Mouse (Mus musculus) hindbrain, embryonic 16.5 days (tissue): Measurements from ENCODE around the gene E130114P18Rik. TPM values are rescaled to one million over a fixed set of nuclear protein-coding genes. Genes with fewer than 3 reads are reported as not detected.

Experiments used
- ATAC-seq: fragments of 200-750 bp; cut with Nextera tagmentation; 2 replicates; pipeline ENCODE4 v1.8.0; 2017; ENCODE audit warnings: moderate TSS enrichment, moderate library complexity
- H3K27ac ChIP-seq: fragments of 300-500 bp; sonication (generic); 2 replicates; pipeline ENCODE4 v1.5.1; 2014; ENCODE audit warnings: low read depth, mild to moderate bottlenecking, control low read depth, low read length, moderate library complexity
- H3K27me3 ChIP-seq: fragments of 300-500 bp; sonication (generic); replicated peaks from 2 replicates; pipeline ENCODE4 v1.6.1; 2014; ENCODE audit warnings: low read length; ENCODE audit not compliant: control insufficient read depth, insufficient read depth
- H3K36me3 ChIP-seq: fragments of 300-500 bp; sonication (generic); 2 replicates; pipeline ENCODE4 v1.6.1; 2014; ENCODE audit warnings: mild to moderate bottlenecking, low read length, moderate library complexity, mixed read lengths; ENCODE audit not compliant: control insufficient read depth, insufficient read depth
- H3K4me1 ChIP-seq: fragments of 300-500 bp; sonication (generic); 2 replicates; pipeline ENCODE4 v1.6.1; 2014; ENCODE audit warnings: low read depth, low read length; ENCODE audit not compliant: control insufficient read depth, insufficient read depth
- H3K4me2 ChIP-seq: fragments of 300-500 bp; sonication (generic); 2 replicates; pipeline ENCODE4 v1.6.1; 2014; ENCODE audit warnings: mild to moderate bottlenecking, low read length, control low read depth, moderate library complexity
- H3K4me3 ChIP-seq: fragments of 300-500 bp; sonication (generic); 2 replicates; pipeline ENCODE4 v1.5.1; 2014; ENCODE audit warnings: mild to moderate bottlenecking, low read length, control low read depth, moderate library complexity
- H3K9ac ChIP-seq: fragments of 300-500 bp; sonication (generic); 2 replicates; pipeline ENCODE4 v1.6.1; 2014; ENCODE audit warnings: low read depth, mild to moderate bottlenecking, control low read depth, low read length, moderate library complexity
- H3K9me3 ChIP-seq: fragments of 300-500 bp; sonication (generic); 2 replicates; pipeline ENCODE4 v1.6.1; 2014; ENCODE audit warnings: mild to moderate bottlenecking, low read length, moderate library complexity; ENCODE audit not compliant: control insufficient read depth
- WGBS: fragments of 180-500 bp; shearing (Covaris S2); extraction: QIAGEN DNeasy Blood & Tissue Kit; methylation state at CpG from one replicate; pipeline ENCODE4 v1.1.7; 2014; 5-methylcytosine and 5-hydroxymethylcytosine counted together
- polyA plus RNA-seq: library from polyadenylated mRNA; unstranded; fragments of >200 nt; fragmentation: Nextera tagmentation; extraction: Ambion mirVana; gene quantifications from 2 replicates; pipeline ENCODE4 v1.2.1, GENCODE M21; 2015

Gene E130114P18Rik
- polyA plus RNA-seq, 1 experiment from 2014 or later: 21.5 TPM

- no peak for ATAC-seq
Observed at GRCm38 (mm10) chr4:97730416-97730815, 47.5 kb downstream of the E130114P18Rik start.

GRCm38 (mm10) chr4:97729999-97730398 is 47.9 kb downstream of the E130114P18Rik start:
- WGBS: 76% methylated on average over 6 of the region's 6 CpGs

More at GRCm38 (mm10) chr4:97730416-97730815, 47.5 kb downstream of the E130114P18Rik start:
- Histone ChIP-seq H3K4me2 (no peak overlapping the region), H3K4me3 (no peak overlapping the region), H3K9ac (no peak overlapping the region), H3K27me3 (no peaks in the 10 kb centered on the region), H3K4me1 (no peaks in the 10 kb centered on the region), H3K36me3 (no peaks in the 10 kb centered on the region), H3K9me3 (no peaks in the 10 kb centered on the region), H3K27ac (no peak overlapping the region)
- 83% methylated on average over 3 of the region's 3 CpGs for WGBS

GRCm38 (mm10) chr4:97728520-97728919 is 49.4 kb downstream of the E130114P18Rik start:
- no peaks in the 10 kb centered on the region for H3K4me1 ChIP-seq
- H3K9me3 ChIP-seq: no peaks in the 10 kb centered on the region
- no peak overlapping the region for H3K4me2 ChIP-seq
- WGBS: 94% methylated on average over 4 of the region's 4 CpGs
- H3K27me3 ChIP-seq: no peaks in the 10 kb centered on the region
- no peak overlapping the region for H3K27ac ChIP-seq
- no peaks in the 10 kb centered on the region for H3K36me3 ChIP-seq
- H3K4me3 ChIP-seq: no peak overlapping the region
- no peak overlapping the region for H3K9ac ChIP-seq
- ATAC-seq: no peak

More at GRCm38 (mm10) chr4:97729999-97730398, 47.9 kb downstream of the E130114P18Rik start:
- Histone ChIP-seq H3K27me3 (no peaks in the 10 kb centered on the region), H3K9me3 (no peaks in the 10 kb centered on the region), H3K36me3 (no peaks in the 10 kb centered on the region), H3K4me1 (no peaks in the 10 kb centered on the region), H3K27ac (no peak overlapping the region), H3K4me3 (no peak overlapping the region), H3K9ac (no peak overlapping the region), H3K4me2 (no peak overlapping the region)
- no peak for ATAC-seq

- H3K4me2 ChIP-seq: no peak overlapping the region
- H3K27me3 ChIP-seq: no peaks in the 10 kb centered on the region
Observed at GRCm38 (mm10) chr4:97723374-97723773, 54.5 kb downstream of the E130114P18Rik start.

GRCm38 (mm10) chr4:97722666-97723065 is 55.2 kb downstream of the E130114P18Rik start:
- Histone ChIP-seq H3K9ac (no peak overlapping the region), H3K4me1 (no peaks in the 10 kb centered on the region), H3K9me3 (no peaks in the 10 kb centered on the region), H3K27ac (no peak overlapping the region), H3K36me3 (no peaks in the 10 kb centered on the region), H3K27me3 (no peaks in the 10 kb centered on the region), H3K4me3 (no peak overlapping the region), H3K4me2 (no peak overlapping the region)
- ATAC-seq: no peak
- WGBS: 51% methylated on average over 10 of the region's 10 CpGs

More at GRCm38 (mm10) chr4:97723374-97723773, 54.5 kb downstream of the E130114P18Rik start:
- H3K36me3 ChIP-seq: no peaks in the 10 kb centered on the region
- H3K27ac ChIP-seq: no peak overlapping the region
- no peak overlapping the region for H3K4me3 ChIP-seq
- 90% methylated on average over 6 of the region's 6 CpGs for WGBS
- H3K9ac ChIP-seq: no peak overlapping the region
- no peaks in the 10 kb centered on the region for H3K4me1 ChIP-seq
- H3K9me3 ChIP-seq: no peaks in the 10 kb centered on the region
- no peak for ATAC-seq

GRCm38 (mm10) chr4:97714616-97715015 is 63.3 kb downstream of the E130114P18Rik start:
- H3K4me1 ChIP-seq: peaks cover 4% of the 10 kb centered on the region; the same call in 1 of the 2 replicates
- no peak for ATAC-seq

GRCm38 (mm10) chr4:97714101-97714615 is 63.7 kb downstream of the E130114P18Rik start:
- H3K4me1 ChIP-seq: peaks cover 4% of the 10 kb centered on the region; the same call in 1 of the 2 replicates
- H3K9ac ChIP-seq: no peak overlapping the region
- H3K27ac ChIP-seq: no peak overlapping the region
- H3K4me2 ChIP-seq: no peak overlapping the region
- no peaks in the 10 kb centered on the region for H3K36me3 ChIP-seq
- 73% methylated on average over 6 of the region's 6 CpGs for WGBS
- no peaks in the 10 kb centered on the region for H3K27me3 ChIP-seq
- no peak overlapping the region for H3K4me3 ChIP-seq
- ATAC-seq: no peak
- H3K9me3 ChIP-seq: no peaks in the 10 kb centered on the region

More at GRCm38 (mm10) chr4:97714616-97715015, 63.3 kb downstream of the E130114P18Rik start:
- Histone ChIP-seq H3K27me3 (no peaks in the 10 kb centered on the region), H3K36me3 (no peaks in the 10 kb centered on the region), H3K9me3 (no peaks in the 10 kb centered on the region), H3K4me3 (no peak overlapping the region), H3K4me2 (no peak overlapping the region), H3K27ac (no peak overlapping the region), H3K9ac (no peak overlapping the region)
- WGBS: 57% methylated on average over 6 of the region's 6 CpGs

GRCm38 (mm10) chr4:97712547-97712946 is 65.3 kb downstream of the E130114P18Rik start:
- Histone ChIP-seq H3K36me3 (no peaks in the 10 kb centered on the region), H3K9me3 (no peaks in the 10 kb centered on the region), H3K4me3 (no peak overlapping the region), H3K27ac (no peak overlapping the region), H3K27me3 (no peaks in the 10 kb centered on the region), H3K4me1 (peaks cover 4% of the 10 kb centered on the region; the same call in 1 of the 2 replicates), H3K9ac (no peak overlapping the region), H3K4me2 (no peak overlapping the region)
- ATAC-seq: no peak
- 41% methylated on average over 1 of the region's 1 CpGs for WGBS

GRCm38 (mm10) chr4:97710048-97710765 is 67.7 kb downstream of the E130114P18Rik start:
- Histone ChIP-seq H3K27ac (no peak overlapping the region), H3K4me3 (no peak overlapping the region), H3K9me3 (no peaks in the 10 kb centered on the region), H3K27me3 (no peaks in the 10 kb centered on the region), H3K4me2 (no peak overlapping the region), H3K36me3 (no peaks in the 10 kb centered on the region), H3K4me1 (peaks cover 4% of the 10 kb centered on the region; the same call in 1 of the 2 replicates), H3K9ac (no peak overlapping the region; the same call in 1 of the 2 replicates)
- WGBS: 28% methylated on average over 9 of the region's 9 CpGs
- ATAC-seq: peak; percentile 77
